Comparison of ENCODE assay signal across 8 mouse cellular contexts in genomic region chr6:126563898-126564297, GRCm38 (mm10). TPM values are rescaled to one million over a fixed set of nuclear protein-coding genes. Genes with fewer than 3 reads are reported as not detected.
DNase-seq lines count a peak whose midpoint lies in the region; ATAC-seq and TF ChIP-seq lines count a peak whose summit lies in the region.

No protein-coding gene starts in this region.

- intact Hi-C loops in heart, postnatal 36 days (cut with DNase I), result loop anchor here (1.0 kb wide), 1 partner anchor 138 kb away; no protein-coding TSS in a partner anchor

- no peaks in the 10 kb centered on the region for H3K4me1 ChIP-seq in E14TG2a.4 (replicated peaks; ENCODE audit: low read depth, low read length)
- no peaks in the 10 kb centered on the region for H3K4me1 ChIP-seq in bone marrow, adult 2 months (ENCODE audit: control insufficient read depth, insufficient read depth, low read length)
- H3K4me1 ChIP-seq in forebrain, embryonic 10.5 days, result peaks cover 17% of the 10 kb centered on the region
- H3K4me1 ChIP-seq in lung, embryonic 14.5 days (ENCODE audit: insufficient read depth), result no peaks in the 10 kb centered on the region

- DNase-seq in forebrain, embryonic 10.5 days (ENCODE audit: extremely low spot score, low spot score), result peak; percentile 85
- DNase-seq in heart, postnatal 36 days, result peak; percentile 75 to 80
- peak; percentile 83 to 95 for DNase-seq in layer of hippocampus, adult 18-20 months (ENCODE audit: low spot score in 2 of 2)
- peak; percentile 90 for DNase-seq in lung, embryonic 14.5 days
- peak; percentile 86 for DNase-seq in right cerebral cortex, adult 18-20 months
- peak; percentile 64 to 80 for DNase-seq in urinary bladder, postnatal 36 days (ENCODE audit: low spot score in 2 of 2)

- 23% methylated on average over 7 of the region's 7 CpGs for WGBS in bone marrow, adult 2 months
- 17% methylated on average over 7 of the region's 7 CpGs for WGBS in forebrain, embryonic 10.5 days
- 17% methylated on average over 7 of the region's 7 CpGs for WGBS in lung, embryonic 14.5 days

- TF ChIP-seq POLR2A in bone marrow, adult 2 months (IDR thresholded peaks at IDR 0.05; ENCODE audit: borderline replicate concordance, control insufficient read depth, low read depth, low read length), result no peak

- no peak overlapping the region for H3K4me3 ChIP-seq in E14TG2a.4 (replicated peaks; ENCODE audit: low read length)
- H3K4me3 ChIP-seq in bone marrow, adult 2 months (replicated peaks; ENCODE audit: control insufficient read depth, low read depth, low read length), result no peak overlapping the region
- H3K4me3 ChIP-seq in forebrain, embryonic 10.5 days, result no peak overlapping the region
- H3K4me3 ChIP-seq in lung, embryonic 14.5 days (ENCODE audit: low read depth, low read length), result no peak overlapping the region

- H3K27me3 ChIP-seq in E14TG2a.4 (ENCODE audit: insufficient read depth, low read length), result peaks cover 9% of the 10 kb centered on the region
- no peaks in the 10 kb centered on the region for H3K27me3 ChIP-seq in forebrain, embryonic 10.5 days (ENCODE audit: poor library complexity, severe bottlenecking)
- H3K27me3 ChIP-seq in lung, embryonic 14.5 days (ENCODE audit: insufficient read depth, low read length), result no peaks in the 10 kb centered on the region

- ATAC-seq in lung, embryonic 14.5 days (ENCODE audit: insufficient read depth), result peak; percentile 56; the same call in 1 of the 2 replicates

- no peak overlapping the region for H3K27ac ChIP-seq in bone marrow, adult 2 months (ENCODE audit: control insufficient read depth, insufficient read depth, low read depth, low read length, poor library complexity)
- H3K27ac ChIP-seq in forebrain, embryonic 10.5 days, result no peak overlapping the region
- H3K27ac ChIP-seq in lung, embryonic 14.5 days (ENCODE audit: low read depth), result no peak overlapping the region

- H3K9ac ChIP-seq in lung, embryonic 14.5 days, result no peak overlapping the region

- no peaks in the 10 kb centered on the region for H3K36me3 ChIP-seq in E14TG2a.4 (ENCODE audit: insufficient read depth, low read length)
- H3K36me3 ChIP-seq in forebrain, embryonic 10.5 days (replicated peaks), result no peaks in the 10 kb centered on the region
- H3K36me3 ChIP-seq in lung, embryonic 14.5 days (ENCODE audit: insufficient read depth), result no peaks in the 10 kb centered on the region

- H3K4me2 ChIP-seq in lung, embryonic 14.5 days, result no peak overlapping the region

- H3K9me3 ChIP-seq in E14TG2a.4 (ENCODE audit: low read length), result peaks cover 19% of the 10 kb centered on the region
- H3K9me3 ChIP-seq in forebrain, embryonic 10.5 days, result no peaks in the 10 kb centered on the region
- H3K9me3 ChIP-seq in lung, embryonic 14.5 days (ENCODE audit: low read depth, low read length), result no peaks in the 10 kb centered on the region

- TF ChIP-seq CTCF in E14TG2a.4 (conservative IDR thresholded peaks at IDR 0.05; ENCODE audit: low read length), result peak; percentile 78
- TF ChIP-seq CTCF in bone marrow, adult 2 months (IDR thresholded peaks at IDR 0.05; ENCODE audit: control insufficient read depth, insufficient read depth, low read length), result peak; percentile 78
- TF ChIP-seq CTCF in lung, embryonic 14.5 days (IDR thresholded peaks at IDR 0.05; ENCODE audit: low read depth), result peak; percentile 96

RNA-seq across cellular contexts. Expression of gene Kcna5, which starts 28.7 kb away (rescaled TPM):
- not detected in 2 replicates for polyA plus RNA-seq in bone marrow, adult 2 months (2011; ENCODE audit: insufficient read depth, insufficient read length, low replicate concordance, missing spikeins)
- 1.5 and 2.1 TPM in 2 replicates for polyA plus RNA-seq in forebrain, embryonic 10.5 days (2016; fragmentation: Nextera tagmentation; extraction: Ambion mirVana)
- 10 to 100 TPM; 13.9 to 14.3 TPM for total RNA-seq in heart, postnatal 36 days (2021)
- 1 to 10 TPM; 1.6 to 2.0 TPM for total RNA-seq in layer of hippocampus, adult 18-20 months (2021)
- polyA plus RNA-seq in lung, embryonic 14.5 days (2014; fragmentation: Nextera tagmentation; extraction: Ambion mirVana), result 2.7 and 2.8 TPM in 2 replicates
